Mouse (Mus musculus) kidney, postnatal 0 days (tissue): ENCODE measurements around the gene Prkar2a. TPM values are rescaled to one million over a fixed set of nuclear protein-coding genes. Genes with fewer than 3 reads are reported as not detected.
"Not testable (repeated sequence)": the region's sequence is repeated elsewhere in the genome, so short reads cannot be mapped to it uniquely, and the experiment has no call there.

ENCODE experiments used
- ATAC-seq: fragments of 200-750 bp; cut with Nextera tagmentation; replicated peaks from 2 replicates; pipeline ENCODE4 v1.8.0; 2017; ENCODE audit warnings: low read depth, moderate number of reproducible peaks, moderate TSS enrichment, moderate library complexity; ENCODE audit not compliant: low FRiP score
- DNase-seq: peaks from one replicate; pipeline ENCODE4 v3.0.0-alpha.2; 2016; ENCODE audit warnings: low spot score
- H3K27ac ChIP-seq: fragments of 300-500 bp; sonication (generic); 2 replicates; pipeline ENCODE4 v1.5.1; 2014; ENCODE audit warnings: mild to moderate bottlenecking
- H3K27me3 ChIP-seq: fragments of 300-500 bp; sonication (generic); 2 replicates; pipeline ENCODE4 v1.6.1; 2014; ENCODE audit warnings: low read length, mixed read lengths; ENCODE audit not compliant: insufficient read depth
- H3K36me3 ChIP-seq: fragments of 300-500 bp; sonication (generic); 2 replicates; pipeline ENCODE4 v1.6.1; 2014; ENCODE audit warnings: low read length, mixed read lengths; ENCODE audit not compliant: insufficient read depth
- H3K4me1 ChIP-seq: fragments of 300-500 bp; sonication (generic); replicated peaks from 2 replicates; pipeline ENCODE4 v1.6.1; 2014; ENCODE audit warnings: antibody characterized with exemption, low read length, mixed read lengths; ENCODE audit not compliant: insufficient read depth
- H3K4me2 ChIP-seq: fragments of 300-500 bp; sonication (generic); 2 replicates; pipeline ENCODE4 v1.6.1; 2014; ENCODE audit warnings: mild to moderate bottlenecking, low read length, moderate library complexity, mixed read lengths
- H3K4me3 ChIP-seq: fragments of 300-500 bp; sonication (generic); replicated peaks from 2 replicates; pipeline ENCODE4 v1.5.1; 2014; ENCODE audit warnings: low read depth, low read length
- H3K9ac ChIP-seq: fragments of 300-500 bp; sonication (generic); 2 replicates; pipeline ENCODE4 v1.6.1; 2014; ENCODE audit warnings: low read depth, low read length
- H3K9me3 ChIP-seq: fragments of 300-500 bp; sonication (generic); replicated peaks from 2 replicates; pipeline ENCODE4 v1.6.1; 2016; ENCODE audit warnings: low read length, inconsistent platforms, mixed read lengths
- CTCF ChIP-seq: IDR thresholded peaks from 2 replicates; pipeline ENCODE4 v1.5.1; 2016; ENCODE audit warnings: antibody characterized with exemption, low read depth, mild to moderate bottlenecking, moderate library complexity
- WGBS: fragments of 180-500 bp; shearing (Covaris S2); extraction: QIAGEN DNeasy Blood & Tissue Kit; methylation state at CpG from one replicate; pipeline ENCODE4 v1.1.7; 2014; 5-methylcytosine and 5-hydroxymethylcytosine counted together
- polyA plus RNA-seq: library from polyadenylated mRNA; unstranded; fragments of >200 nt; fragmentation: Nextera tagmentation; extraction: Ambion mirVana; gene quantifications from 2 replicates; pipeline ENCODE4 v1.2.1, GENCODE M21; 2015

Prkar2a gene
- polyA plus RNA-seq, 1 experiment from 2014 or later: 18.6 TPM

DNA sequence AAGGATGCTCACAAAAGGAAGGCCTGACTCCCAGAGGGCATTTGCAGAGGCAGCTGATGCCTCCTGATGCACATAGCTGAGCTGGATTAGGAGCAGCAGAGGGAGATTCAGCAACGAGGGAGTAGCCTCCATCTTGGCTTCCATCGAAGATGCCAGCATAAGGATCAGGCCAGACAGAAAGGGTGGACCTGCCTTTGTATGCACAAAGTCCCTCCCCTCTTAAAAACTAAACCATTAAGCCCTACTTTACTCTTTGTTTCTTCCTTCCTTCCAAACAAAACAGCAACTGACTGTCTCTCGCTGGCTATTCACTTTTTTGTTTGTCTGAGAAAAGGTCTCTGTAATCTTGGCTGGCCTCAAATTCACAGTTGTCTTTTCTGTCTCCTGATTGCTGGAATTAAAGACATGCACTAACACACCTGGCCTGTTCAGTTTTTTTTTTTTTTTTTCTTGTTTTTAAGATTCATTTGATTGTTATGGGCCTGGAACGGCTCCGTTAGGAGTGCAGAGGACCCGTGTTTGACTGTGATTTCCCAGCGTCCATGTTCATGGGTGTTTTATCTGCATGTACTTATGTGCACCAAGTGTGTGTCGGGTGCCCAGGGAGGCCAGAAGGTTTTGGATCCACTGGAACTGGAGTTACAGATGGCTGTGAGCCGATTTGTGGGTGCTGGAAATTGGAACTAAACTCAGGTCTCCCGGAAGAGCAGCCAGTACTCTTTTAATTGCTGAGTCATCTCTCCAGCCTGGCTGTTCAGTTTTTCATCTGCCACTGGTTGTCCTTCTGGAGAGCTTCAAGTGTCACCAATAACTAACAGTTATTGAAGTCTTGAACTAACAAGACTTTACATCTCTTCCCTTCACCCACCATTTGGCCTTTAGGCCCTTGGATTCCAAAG, 34.3 kb upstream of the Prkar2a start:
- ATAC-seq: no peak
- TF ChIP-seq CTCF: no peak
- Histone ChIP-seq H3K27me3 (no peaks in the 10 kb centered on the region), H3K27ac (no peak overlapping the region), H3K36me3 (no peaks in the 10 kb centered on the region), H3K4me1 (peaks cover 4% of the 10 kb centered on the region), H3K9ac (no peak overlapping the region), H3K4me2 (no peak overlapping the region), H3K9me3 (no peaks in the 10 kb centered on the region), H3K4me3 (no peak overlapping the region)
- no peak for DNase-seq
- WGBS: 79% methylated on average over 10 of the region's 10 CpGs

DNA sequence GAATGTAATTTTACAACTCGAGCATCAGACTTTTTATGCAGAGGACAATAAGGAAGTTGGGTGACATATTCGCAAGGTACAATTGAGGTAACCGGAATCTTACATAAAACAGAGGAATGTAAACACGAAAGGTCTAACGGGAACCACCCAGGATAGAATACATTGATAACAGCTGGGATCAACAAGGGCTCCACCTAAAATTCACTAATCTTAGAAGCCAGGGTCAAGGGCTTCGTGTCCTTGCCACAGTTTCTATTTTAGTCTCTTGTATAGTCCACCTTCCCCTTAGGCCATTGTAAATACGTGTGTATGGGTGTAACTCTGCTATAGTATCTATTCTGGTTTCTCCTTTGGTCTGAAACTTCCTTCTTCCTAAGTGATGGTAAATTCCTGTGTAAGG, 33.2 kb upstream of the Prkar2a start:
- H3K27ac ChIP-seq, H3K4me2 ChIP-seq, H3K9me3 ChIP-seq, H3K4me1 ChIP-seq, H3K36me3 ChIP-seq, ATAC-seq, H3K27me3 ChIP-seq, H3K4me3 ChIP-seq, H3K9ac ChIP-seq, DNase-seq: not testable (repeated sequence)
- WGBS: 84% methylated on average over 7 of the region's 7 CpGs

DNA sequence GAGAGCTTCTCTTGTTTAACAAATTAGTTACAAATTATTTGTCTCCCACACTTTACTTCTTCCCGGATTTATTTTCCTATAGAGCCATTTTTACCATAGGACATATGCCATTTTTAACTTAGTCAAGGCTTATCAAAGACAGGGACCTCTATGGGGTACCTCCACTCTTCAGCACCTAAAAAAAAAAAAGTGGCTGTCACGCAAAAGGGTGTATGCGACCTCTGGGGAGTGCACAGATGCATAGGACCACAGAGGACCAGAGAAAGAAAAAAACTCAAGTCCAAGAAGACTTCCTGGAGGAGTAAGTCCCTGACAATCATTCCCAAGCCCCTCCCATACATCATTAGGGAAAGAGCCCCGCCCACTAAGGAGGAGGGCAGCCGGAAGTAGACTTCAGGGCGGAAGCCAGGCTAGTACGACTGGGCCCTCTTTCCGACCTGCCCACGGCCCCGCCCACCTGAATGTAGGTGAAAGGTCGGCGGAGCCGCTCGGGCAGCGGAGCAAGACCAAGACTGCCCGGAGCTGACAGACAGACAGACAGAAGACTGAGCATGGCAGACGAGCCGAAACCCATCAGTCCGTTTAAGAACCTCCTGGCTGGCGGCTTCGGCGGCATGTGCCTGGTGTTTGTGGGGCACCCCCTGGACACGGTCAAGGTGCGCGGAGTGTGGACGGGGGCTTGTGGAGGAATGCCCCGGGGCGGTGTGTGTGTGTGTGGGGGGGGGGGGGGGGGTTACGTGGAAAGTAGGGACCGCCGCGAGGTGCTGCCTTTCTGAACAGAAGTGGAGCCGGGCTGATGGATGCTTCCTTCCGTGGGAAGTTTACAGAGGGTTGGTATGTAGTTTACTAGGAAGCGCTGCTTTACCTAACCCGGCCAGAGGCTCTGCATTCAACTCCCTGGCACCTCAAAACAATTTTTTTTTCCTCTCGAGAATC, 27.2 kb upstream of the Prkar2a start, which contains the start of gene Slc25a20:
TSS of gene Slc25a20 (plus strand) at position 412 of the 936 bp plus-strand sequence.
- 2% methylated on average over 37 of the region's 37 CpGs for WGBS
- peak; percentile 97 for ATAC-seq
- peak within 1 kb of the TSS; percentile 44; the same call in 1 of the 2 replicates for H3K27ac ChIP-seq

DNA sequence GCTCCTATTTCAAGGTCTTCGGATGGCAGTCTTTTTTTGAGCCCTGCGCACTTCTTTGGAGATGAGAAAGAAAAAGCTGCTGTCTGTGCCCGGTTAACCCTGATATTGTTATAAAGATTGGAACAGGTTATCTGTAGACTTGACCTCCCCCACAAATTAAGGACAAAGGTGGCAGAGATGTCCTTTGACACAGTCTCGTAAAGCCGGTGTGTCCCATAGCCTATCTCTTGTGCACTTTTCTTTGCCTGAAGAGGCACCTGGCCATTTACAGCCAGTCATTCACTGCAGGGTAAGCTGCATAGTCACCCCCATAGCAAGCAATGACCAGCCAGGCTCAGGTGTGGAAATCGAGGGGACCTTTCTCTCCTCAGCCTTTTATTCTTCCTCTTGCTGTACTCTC, 26.5 kb upstream of the Prkar2a start:
- Histone ChIP-seq H3K36me3 (no peaks in the 10 kb centered on the region), H3K27me3 (no peaks in the 10 kb centered on the region), H3K9ac (peak overlapping the region; percentile 67), H3K27ac (peak overlapping the region; percentile 44; the same call in 1 of the 2 replicates), H3K4me1 (no peaks in the 10 kb centered on the region; the same call in 1 of the 2 replicates), H3K4me2 (peak overlapping the region; percentile 70), H3K9me3 (no peaks in the 10 kb centered on the region), H3K4me3 (peak overlapping the region; percentile 65)
- TF ChIP-seq CTCF: no peak
- WGBS: 40% methylated on average over 6 of the region's 6 CpGs
- ATAC-seq (no peak), DNase-seq (no peak)

More for the DNA sequence above, 27.2 kb upstream of the Prkar2a start, which contains the start of gene Slc25a20:
- no peak for TF ChIP-seq CTCF
- Histone ChIP-seq H3K4me3 (peak within 1 kb of the TSS; percentile 65), H3K4me1 (no peaks in the 10 kb centered on the region; the same call in 1 of the 2 replicates), H3K36me3 (no peaks in the 10 kb centered on the region), H3K4me2 (peak within 1 kb of the TSS; percentile 70), H3K9me3 (no peaks in the 10 kb centered on the region), H3K27me3 (no peaks in the 10 kb centered on the region), H3K9ac (peak within 1 kb of the TSS; percentile 67)
- peak; percentile 92 for DNase-seq

DNA sequence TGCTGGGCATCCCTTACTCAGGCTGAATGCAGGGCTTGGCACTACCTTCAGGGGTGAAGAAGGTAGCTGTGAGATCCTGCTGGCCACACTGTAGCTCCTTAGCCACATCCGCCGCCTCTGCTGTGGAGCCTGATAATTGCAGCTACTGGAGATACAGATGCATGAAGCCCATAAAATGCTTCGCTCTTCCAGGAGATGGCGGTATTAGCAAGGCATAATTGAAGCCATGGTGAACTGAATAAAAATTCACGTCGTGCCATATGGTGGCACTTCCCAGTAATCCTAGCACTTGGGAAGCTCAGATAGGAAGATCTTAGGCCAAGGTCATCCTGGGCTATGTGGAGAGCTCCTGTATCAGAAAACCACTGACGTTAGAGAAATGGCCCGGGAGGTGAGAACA, 19.2 kb upstream of the Prkar2a start:
- 64% methylated on average over 8 of the region's 8 CpGs for WGBS
- DNase-seq (peak; percentile 58), ATAC-seq (no peak)
- no peaks in the 10 kb centered on the region for H3K9me3 ChIP-seq
- H3K4me3 ChIP-seq: no peak overlapping the region
- peak; percentile 64 for TF ChIP-seq CTCF
- no peak overlapping the region for H3K27ac ChIP-seq
- H3K9ac ChIP-seq: no peak overlapping the region
- no peaks in the 10 kb centered on the region for H3K36me3 ChIP-seq
- no peak overlapping the region for H3K4me2 ChIP-seq
- H3K27me3 ChIP-seq: no peaks in the 10 kb centered on the region
- H3K4me1 ChIP-seq: no peaks in the 10 kb centered on the region

DNA sequence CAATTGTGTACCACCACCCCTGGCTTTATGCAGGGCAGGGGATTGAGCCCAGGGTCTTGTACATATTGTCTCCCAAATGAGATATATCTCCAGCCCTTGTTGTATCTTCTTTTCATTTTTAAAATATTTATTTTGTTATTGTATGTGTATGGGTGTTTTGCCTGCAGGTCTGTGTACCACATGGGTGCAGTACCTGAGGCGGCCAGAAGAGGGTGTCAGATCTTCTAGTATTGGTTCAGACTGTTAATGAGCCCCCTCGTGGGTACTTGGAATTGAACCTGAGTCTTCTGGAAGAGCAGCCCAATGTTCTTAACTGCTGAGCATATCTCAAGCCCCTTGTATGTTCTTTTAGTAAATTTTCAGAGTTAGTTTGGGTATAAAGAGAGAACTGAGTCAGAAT, 16.0 kb upstream of the Prkar2a start:
- H3K9me3 ChIP-seq: no peaks in the 10 kb centered on the region
- no peak overlapping the region for H3K4me3 ChIP-seq
- H3K27me3 ChIP-seq: no peaks in the 10 kb centered on the region
- 60% methylated on average over 2 of the region's 2 CpGs for WGBS
- no peak overlapping the region for H3K27ac ChIP-seq
- DNase-seq (no peak), ATAC-seq (no peak)
- H3K9ac ChIP-seq: no peak overlapping the region
- no peaks in the 10 kb centered on the region for H3K4me1 ChIP-seq
- peaks cover 2% of the 10 kb centered on the region; the same call in 1 of the 2 replicates for H3K36me3 ChIP-seq
- no peak overlapping the region for H3K4me2 ChIP-seq
- peak; percentile 50 for TF ChIP-seq CTCF
